Mouse (Mus musculus) gastrocnemius, adult 18-20 months (tissue): ENCODE results near the gene Cyth3. TPM values are rescaled to one million over a fixed set of nuclear protein-coding genes. Genes with fewer than 3 reads are reported as not detected.

Experiments used
- DNase-seq: peaks from one replicate; pipeline ENCODE4 v3.0.0; 2021; ENCODE audit warnings: low spot score
- total RNA-seq, 2 experiments: library from RNA; stranded (reverse); gene quantifications; 2 replicates each; pipeline ENCODE4 v1.2.3; 2021

Cyth3 gene
- total RNA-seq, 2 experiments from 2014 or later: 10.1 to 12.1 TPM

- no peak for DNase-seq
Measured at GRCm38 (mm10) chr5:143615353-143615752, 6.9 kb upstream of the Cyth3 start.

GRCm38 (mm10) chr5:143616116-143616515 lies 6.1 kb upstream of the Cyth3 start:
- no peak for DNase-seq

- DNase-seq: no peak
Measured at GRCm38 (mm10) chr5:143616657-143617329, 5.5 kb upstream of the Cyth3 start.

- DNase-seq: no peak
Measured at GRCm38 (mm10) chr5:143617487-143618209, 4.6 kb upstream of the Cyth3 start.

GRCm38 (mm10) chr5:143618585-143618984 lies 3.7 kb upstream of the Cyth3 start:
- no peak for DNase-seq

GRCm38 (mm10) chr5:143620196-143620595 lies 2.1 kb upstream of the Cyth3 start:
- no peak for DNase-seq

GRCm38 (mm10) chr5:143620941-143621340 lies 1.3 kb upstream of the Cyth3 start:
- no peak for DNase-seq

- DNase-seq: no peak
Measured at GRCm38 (mm10) chr5:143622623-143623150, 440 bp downstream of the Cyth3 start.

GRCm38 (mm10) chr5:143623356-143624295 lies 1.4 kb downstream of the Cyth3 start:
- no peak for DNase-seq

GRCm38 (mm10) chr5:143624449-143624848 lies 2.2 kb downstream of the Cyth3 start:
- DNase-seq: no peak

- DNase-seq: peak; percentile 45
Measured at GRCm38 (mm10) chr5:143625497-143625896, 3.2 kb downstream of the Cyth3 start.

- DNase-seq: no peak
Measured at GRCm38 (mm10) chr5:143625940-143626588, 3.8 kb downstream of the Cyth3 start.

- DNase-seq: no peak
Measured at GRCm38 (mm10) chr5:143627507-143627906, 5.3 kb downstream of the Cyth3 start.

- no peak for DNase-seq
Measured at GRCm38 (mm10) chr5:143627926-143628325, 5.7 kb downstream of the Cyth3 start.

- no peak for DNase-seq
Measured at GRCm38 (mm10) chr5:143629686-143630085, 7.4 kb downstream of the Cyth3 start.

GRCm38 (mm10) chr5:143630214-143630613 lies 8.0 kb downstream of the Cyth3 start:
- DNase-seq: no peak

- no peak for DNase-seq
Measured at GRCm38 (mm10) chr5:143630738-143631137, 8.5 kb downstream of the Cyth3 start.

GRCm38 (mm10) chr5:143631559-143631958 lies 9.3 kb downstream of the Cyth3 start:
- no peak for DNase-seq

GRCm38 (mm10) chr5:143632674-143633557 lies 10.7 kb downstream of the Cyth3 start:
- DNase-seq: peak; percentile 67

GRCm38 (mm10) chr5:143633558-143633871 lies 11.3 kb downstream of the Cyth3 start:
- DNase-seq: no peak
